Mouse (Mus musculus) hindbrain, embryonic 14.5 days (tissue): ENCODE measurements around the gene Ccdc187. TPM values are rescaled to one million over a fixed set of nuclear protein-coding genes. Genes with fewer than 3 reads are reported as not detected.

Experiments
- ATAC-seq: fragments of 200-750 bp; cut with Nextera tagmentation; 2 replicates; pipeline ENCODE4 v1.8.0; 2017; ENCODE audit warnings: moderate number of reproducible peaks, mild to moderate bottlenecking, moderate TSS enrichment, moderate library complexity; ENCODE audit not compliant: low FRiP score
- DNase-seq: peaks from one replicate; pipeline ENCODE4 v3.0.0-alpha.2; 2015; ENCODE audit warnings: low spot score
- H3K27ac ChIP-seq: fragments of 300-500 bp; sonication (generic); 2 replicates; pipeline ENCODE4 v1.5.1; 2014; ENCODE audit warnings: mild to moderate bottlenecking, moderate library complexity
- H3K27me3 ChIP-seq: fragments of 300-500 bp; sonication (generic); 2 replicates; pipeline ENCODE4 v1.6.1; 2014; ENCODE audit warnings: mild to moderate bottlenecking, low read length, mixed read lengths; ENCODE audit not compliant: control insufficient read depth, insufficient read depth
- H3K36me3 ChIP-seq: fragments of 300-500 bp; sonication (generic); replicated peaks from 2 replicates; pipeline ENCODE4 v1.6.1; 2014; ENCODE audit not compliant: control insufficient read depth, insufficient read depth
- H3K4me1 ChIP-seq: fragments of 300-500 bp; sonication (generic); replicated peaks from 2 replicates; pipeline ENCODE4 v1.6.1; 2014; ENCODE audit warnings: antibody characterized with exemption, low read length, mixed read lengths; ENCODE audit not compliant: control insufficient read depth, insufficient read depth
- H3K4me2 ChIP-seq: fragments of 300-500 bp; sonication (generic); replicated peaks from 2 replicates; pipeline ENCODE4 v1.6.1; 2014; ENCODE audit warnings: mild to moderate bottlenecking, moderate library complexity
- H3K4me3 ChIP-seq: fragments of 300-500 bp; sonication (generic); replicated peaks from 2 replicates; pipeline ENCODE4 v1.5.1; 2014; ENCODE audit warnings: mild to moderate bottlenecking, low read length
- H3K9ac ChIP-seq: fragments of 300-500 bp; sonication (generic); 2 replicates; pipeline ENCODE4 v1.6.1; 2014
- H3K9me3 ChIP-seq: fragments of 300-500 bp; sonication (generic); 2 replicates; pipeline ENCODE4 v1.6.1; 2016; ENCODE audit warnings: low read length; ENCODE audit not compliant: control insufficient read depth
- WGBS: fragments of 180-500 bp; shearing (Covaris S2); extraction: QIAGEN DNeasy Blood & Tissue Kit; methylation state at CpG from one replicate; pipeline ENCODE4 v1.1.7; 2014; 5-methylcytosine and 5-hydroxymethylcytosine counted together
- polyA plus RNA-seq: library from polyadenylated mRNA; unstranded; fragments of >200 nt; fragmentation: Nextera tagmentation; extraction: Ambion mirVana; gene quantifications from 2 replicates; pipeline ENCODE4 v1.2.1, GENCODE M21; 2014

Gene Ccdc187
- polyA plus RNA-seq, 1 experiment from 2014 or later, result 0.25 TPM

DNA sequence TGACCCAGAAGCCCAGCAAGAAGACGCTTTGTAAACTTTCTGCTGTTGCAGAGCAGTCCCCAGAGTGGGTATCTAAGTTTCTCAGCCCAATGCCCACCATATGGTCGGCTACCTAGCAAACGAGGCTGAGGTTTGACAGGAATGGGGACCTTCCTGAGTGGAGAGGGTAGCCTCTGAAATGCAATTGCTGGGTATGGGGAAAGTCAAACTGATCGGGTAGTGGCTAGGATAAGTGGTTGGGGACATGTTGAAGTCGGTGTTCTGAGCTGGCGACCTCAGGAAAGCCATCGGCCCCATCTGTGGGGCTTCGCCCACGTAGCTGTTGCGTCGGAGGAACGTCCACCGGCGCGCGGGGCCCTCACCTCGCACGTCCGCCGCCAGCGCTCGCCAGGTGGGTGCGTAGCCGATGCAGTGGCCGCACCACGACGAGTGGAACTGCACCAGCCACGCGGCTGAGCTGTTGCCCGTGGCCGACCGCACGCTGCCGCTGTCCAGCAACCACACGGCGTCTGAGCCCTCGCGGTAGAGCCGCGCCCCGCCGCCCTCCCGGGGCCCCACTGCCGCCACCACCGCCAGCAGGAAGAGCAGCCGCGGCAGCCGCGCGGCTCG is 57.6 kb downstream of the Ccdc187 start:
- Histone ChIP-seq H3K4me3 (peak overlapping the region; percentile 97), H3K9me3 (no peaks in the 10 kb centered on the region), H3K36me3 (no peaks in the 10 kb centered on the region), H3K9ac (peak overlapping the region; percentile 91), H3K4me2 (peak overlapping the region; percentile 93), H3K27ac (peak overlapping the region; percentile 86), H3K4me1 (peaks cover 9% of the 10 kb centered on the region), H3K27me3 (no peaks in the 10 kb centered on the region)
- ATAC-seq (peak; percentile 78), DNase-seq (peak; percentile 29)
- under 1% methylated on average over 49 of the region's 51 CpGs for WGBS

GRCm38 (mm10) chr2:26234771-26235170 is 59.6 kb downstream of the Ccdc187 start:
- no peaks in the 10 kb centered on the region for H3K27me3 ChIP-seq
- H3K4me1 ChIP-seq, result peaks cover 9% of the 10 kb centered on the region
- H3K9ac ChIP-seq, result no peak overlapping the region
- no peak overlapping the region for H3K27ac ChIP-seq
- H3K4me2 ChIP-seq, result no peak overlapping the region
- H3K9me3 ChIP-seq, result no peaks in the 10 kb centered on the region
- DNase-seq, result no peak
- no peak for ATAC-seq
- 91% methylated on average over 2 of the region's 2 CpGs for WGBS
- H3K36me3 ChIP-seq, result no peaks in the 10 kb centered on the region
- H3K4me3 ChIP-seq, result no peak overlapping the region

DNA sequence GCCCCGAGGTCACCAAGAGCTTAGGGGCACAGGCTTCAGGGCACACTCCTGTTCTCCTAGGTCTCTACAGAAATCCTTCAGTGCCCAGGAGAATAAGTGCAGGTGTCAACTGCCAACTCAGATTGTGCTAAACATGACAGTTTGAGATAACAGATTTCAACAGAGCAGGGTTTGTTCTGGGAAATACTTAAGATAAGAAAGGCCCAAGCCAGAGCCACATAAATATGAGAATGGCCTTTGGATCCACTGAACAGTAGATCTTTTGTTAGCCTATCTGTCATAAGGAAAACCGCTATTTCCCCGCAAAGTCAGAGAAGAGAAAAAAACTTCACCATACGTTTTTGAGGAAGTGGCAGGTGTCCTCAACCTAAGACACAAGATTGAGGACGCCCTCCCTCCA is 60.1 kb downstream of the Ccdc187 start:
- 89% methylated on average over 5 of the region's 5 CpGs for WGBS
- no peak for DNase-seq

DNA sequence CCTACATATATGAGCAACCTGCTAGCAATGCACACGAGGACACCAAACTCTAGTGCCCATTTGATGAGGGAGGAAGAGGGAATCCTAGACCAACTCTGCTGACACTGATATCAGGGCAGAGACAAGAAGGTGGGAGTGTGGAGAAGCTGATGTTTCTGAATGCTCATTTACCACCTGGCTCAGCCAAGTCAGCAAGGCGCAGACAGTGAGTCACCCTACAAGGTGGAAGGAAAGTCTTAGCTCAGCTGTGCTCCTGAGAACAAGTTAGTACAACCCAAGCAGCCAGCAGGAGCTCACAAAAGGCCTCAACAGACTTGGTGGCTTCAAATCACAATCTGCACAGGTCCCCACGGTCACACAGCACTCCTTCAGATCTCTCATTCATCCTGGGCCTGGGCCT is 63.0 kb downstream of the Ccdc187 start:
- Histone ChIP-seq H3K4me2 (no peak overlapping the region), H3K9ac (no peak overlapping the region), H3K36me3 (0 out of 2 replicates have a peak, but pooled peaks cover 1% of the 10 kb centered on the region), H3K9me3 (no peaks in the 10 kb centered on the region), H3K27ac (no peak overlapping the region), H3K4me3 (no peak overlapping the region), H3K4me1 (peaks cover 5% of the 10 kb centered on the region), H3K27me3 (no peaks in the 10 kb centered on the region)
- WGBS, result 93% methylated on average over 3 of the region's 3 CpGs
- no peak for ATAC-seq
- DNase-seq, result no peak

More for the DNA sequence above, 60.1 kb downstream of the Ccdc187 start:
- H3K36me3 ChIP-seq, result no peaks in the 10 kb centered on the region
- H3K27me3 ChIP-seq, result no peaks in the 10 kb centered on the region
- no peaks in the 10 kb centered on the region for H3K9me3 ChIP-seq
- H3K27ac ChIP-seq, result no peak overlapping the region
- H3K4me1 ChIP-seq, result peaks cover 9% of the 10 kb centered on the region
- no peak for ATAC-seq
- H3K9ac ChIP-seq, result no peak overlapping the region
- no peak overlapping the region for H3K4me3 ChIP-seq
- no peak overlapping the region for H3K4me2 ChIP-seq

- no peak for ATAC-seq
- WGBS, result 74% methylated on average over 4 of the region's 4 CpGs
These were observed 64.1 kb downstream of the Ccdc187 start for GRCm38 (mm10) chr2:26230253-26230652.

GRCm38 (mm10) chr2:26227788-26228187 is 66.6 kb downstream of the Ccdc187 start:
- ATAC-seq (peak; percentile 85), DNase-seq (peak; percentile 85)
- H3K4me2 ChIP-seq, result no peak overlapping the region
- no peaks in the 10 kb centered on the region for H3K27me3 ChIP-seq
- 76% methylated on average over 1 of the region's 1 CpGs for WGBS
- H3K9ac ChIP-seq, result no peak overlapping the region
- no peaks in the 10 kb centered on the region for H3K4me1 ChIP-seq
- H3K27ac ChIP-seq, result no peak overlapping the region
- H3K4me3 ChIP-seq, result no peak overlapping the region
- H3K36me3 ChIP-seq, result peaks cover 34% of the 10 kb centered on the region
- no peaks in the 10 kb centered on the region for H3K9me3 ChIP-seq

More at GRCm38 (mm10) chr2:26230253-26230652, 64.1 kb downstream of the Ccdc187 start:
- H3K9me3 ChIP-seq, result no peaks in the 10 kb centered on the region
- no peak overlapping the region for H3K9ac ChIP-seq
- DNase-seq, result no peak
- no peaks in the 10 kb centered on the region for H3K4me1 ChIP-seq
- H3K27me3 ChIP-seq, result no peaks in the 10 kb centered on the region
- peaks cover 12% of the 10 kb centered on the region; the same call in 1 of the 2 replicates for H3K36me3 ChIP-seq
- H3K4me2 ChIP-seq, result no peak overlapping the region
- H3K27ac ChIP-seq, result no peak overlapping the region
- H3K4me3 ChIP-seq, result no peak overlapping the region

DNA sequence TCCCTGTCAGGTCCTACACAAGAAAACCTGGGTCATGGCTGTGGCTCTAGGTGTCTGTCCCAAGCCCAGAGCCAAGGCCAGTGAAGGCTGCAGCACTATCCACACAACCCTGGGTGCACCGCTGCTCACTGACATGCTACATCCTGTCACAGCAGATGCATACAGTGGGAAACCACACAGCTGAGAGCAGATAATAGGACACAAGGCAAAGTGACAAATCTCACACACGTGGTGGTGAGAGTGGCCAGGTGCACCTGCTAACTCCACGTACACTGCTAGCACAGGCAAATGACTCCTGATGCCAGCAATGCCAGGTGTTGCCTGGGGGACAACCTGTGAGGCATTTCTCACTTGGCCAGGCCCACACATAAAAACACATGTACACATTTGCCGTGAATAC is 69.1 kb downstream of the Ccdc187 start:
- Histone ChIP-seq H3K27ac (no peak overlapping the region), H3K4me2 (no peak overlapping the region), H3K36me3 (peaks cover 60% of the 10 kb centered on the region), H3K4me1 (no peaks in the 10 kb centered on the region), H3K9me3 (no peaks in the 10 kb centered on the region), H3K27me3 (no peaks in the 10 kb centered on the region), H3K9ac (no peak overlapping the region), H3K4me3 (no peak overlapping the region)
- WGBS, result 90% methylated on average over 4 of the region's 4 CpGs
- ATAC-seq (no peak), DNase-seq (no peak)

- no peak for ATAC-seq
- Histone ChIP-seq H3K27me3 (no peaks in the 10 kb centered on the region), H3K36me3 (peaks cover 72% of the 10 kb centered on the region), H3K9me3 (no peaks in the 10 kb centered on the region), H3K4me2 (no peak overlapping the region), H3K9ac (no peak overlapping the region), H3K4me3 (no peak overlapping the region), H3K27ac (no peak overlapping the region), H3K4me1 (no peaks in the 10 kb centered on the region)
- no peak for DNase-seq
- 82% methylated on average over 3 of the region's 3 CpGs for WGBS
These were observed 70.4 kb downstream of the Ccdc187 start for GRCm38 (mm10) chr2:26223961-26224360.

DNA sequence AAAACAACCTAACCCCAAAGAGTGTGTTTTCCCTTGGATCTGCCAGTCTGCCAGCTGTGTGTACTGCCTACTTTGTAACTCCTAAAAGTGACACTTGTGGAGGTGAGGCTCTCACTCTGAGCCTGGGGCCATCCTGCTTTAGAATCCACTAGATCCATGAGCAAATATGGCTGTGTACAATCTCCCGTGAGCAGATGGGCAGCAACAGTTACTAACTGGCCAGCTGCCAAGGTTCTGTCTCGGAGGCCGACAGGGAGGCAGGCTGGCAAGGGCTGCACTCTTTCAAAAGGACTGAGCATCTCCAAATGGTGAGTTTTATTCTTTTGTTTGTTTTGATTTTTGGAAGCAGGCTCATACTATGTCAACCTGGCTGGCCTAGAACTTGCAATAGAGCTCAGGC is 79.8 kb downstream of the Ccdc187 start:
- WGBS, result 28% methylated on average over 3 of the region's 3 CpGs
- no peaks in the 10 kb centered on the region for H3K4me1 ChIP-seq
- no peaks in the 10 kb centered on the region for H3K27me3 ChIP-seq
- ATAC-seq (no peak; the same call in 1 of the 2 replicates), DNase-seq (peak; percentile 60)
- H3K4me2 ChIP-seq, result no peak overlapping the region
- H3K36me3 ChIP-seq, result peaks cover 76% of the 10 kb centered on the region
- H3K9ac ChIP-seq, result no peak overlapping the region
- 0 out of 2 replicates have a peak, but pooled peaks cover 4% of the 10 kb centered on the region for H3K9me3 ChIP-seq
- H3K27ac ChIP-seq, result no peak overlapping the region
- H3K4me3 ChIP-seq, result no peak overlapping the region
